Mouse (Mus musculus): Measurements from ENCODE around the gene Eif4g1. TPM values are rescaled to one million over a fixed set of nuclear protein-coding genes. Genes with fewer than 3 reads are reported as not detected.
A peak's percentile ranks its signal among the peaks of the same experiment; 100 is the strongest.

Gene Eif4g1
- polyA plus RNA-seq, 1 experiment = 119 TPM

DNA sequence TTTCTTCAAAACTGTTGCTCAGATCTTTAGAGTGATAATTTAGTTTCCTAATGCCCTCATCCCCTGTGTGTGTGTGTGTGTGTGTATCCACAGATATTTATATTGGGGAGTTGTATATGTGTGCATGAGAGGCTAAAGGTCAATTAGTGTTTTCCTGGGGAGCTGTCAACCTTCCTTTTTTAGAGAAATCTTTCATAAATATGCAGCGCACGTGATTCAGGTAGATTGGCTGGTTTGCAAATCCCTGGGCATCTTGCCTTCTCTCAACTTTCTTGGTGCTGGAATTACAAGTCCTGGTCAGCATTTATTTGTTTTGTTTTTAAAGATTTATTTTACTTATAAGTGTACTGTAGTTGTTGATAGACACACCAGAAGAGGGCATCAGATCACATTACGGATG lies 2.2 kb downstream of the Eif4g1 start:
- Histone ChIP-seq H3K27ac (ENCODE audit: insufficient read depth, low read depth, low read length) (no peak overlapping the region), H3K4me3 (ENCODE audit: insufficient read depth, low read length) (no peak overlapping the region), H3K4me1 (ENCODE audit: control insufficient read depth, insufficient read depth, low read length) (peaks cover 17% of the 10 kb centered on the region)
- TF ChIP-seq POLR2A (IDR thresholded peaks at IDR 0.05; ENCODE audit: borderline replicate concordance, low read depth, low read length) = no peak
- TF ChIP-seq CTCF (IDR thresholded peaks at IDR 0.05; ENCODE audit: low read depth, low read length) = no peak

DNA sequence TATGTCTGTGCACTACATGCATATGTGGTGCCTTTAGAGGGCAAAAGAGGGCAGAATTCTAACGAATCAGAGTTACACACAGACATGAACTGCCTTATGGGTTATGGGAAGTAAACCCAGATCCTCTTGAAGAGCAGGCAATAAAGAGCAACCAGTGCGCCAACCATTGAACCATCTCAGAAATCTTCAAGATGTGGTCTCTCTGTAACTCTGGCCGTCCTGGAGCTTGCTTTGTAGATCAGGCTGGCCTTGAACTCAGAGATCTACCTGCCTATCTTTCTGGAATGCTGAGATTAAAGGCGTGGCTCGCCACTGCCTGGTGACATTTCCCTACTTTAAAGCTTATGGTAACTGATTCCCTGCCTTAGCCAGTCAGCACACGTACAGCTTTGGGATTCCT lies 3.8 kb downstream of the Eif4g1 start:
- Histone ChIP-seq H3K4me3 (ENCODE audit: insufficient read depth, low read length) (peak overlapping the region; percentile 79), H3K4me1 (ENCODE audit: control insufficient read depth, insufficient read depth, low read length) (peaks cover 23% of the 10 kb centered on the region), H3K27ac (ENCODE audit: insufficient read depth, low read depth, low read length) (peak overlapping the region; percentile 50)
- TF ChIP-seq CTCF (IDR thresholded peaks at IDR 0.05; ENCODE audit: low read depth, low read length) = no peak
- no peak for TF ChIP-seq POLR2A (IDR thresholded peaks at IDR 0.05; ENCODE audit: borderline replicate concordance, low read depth, low read length)

DNA sequence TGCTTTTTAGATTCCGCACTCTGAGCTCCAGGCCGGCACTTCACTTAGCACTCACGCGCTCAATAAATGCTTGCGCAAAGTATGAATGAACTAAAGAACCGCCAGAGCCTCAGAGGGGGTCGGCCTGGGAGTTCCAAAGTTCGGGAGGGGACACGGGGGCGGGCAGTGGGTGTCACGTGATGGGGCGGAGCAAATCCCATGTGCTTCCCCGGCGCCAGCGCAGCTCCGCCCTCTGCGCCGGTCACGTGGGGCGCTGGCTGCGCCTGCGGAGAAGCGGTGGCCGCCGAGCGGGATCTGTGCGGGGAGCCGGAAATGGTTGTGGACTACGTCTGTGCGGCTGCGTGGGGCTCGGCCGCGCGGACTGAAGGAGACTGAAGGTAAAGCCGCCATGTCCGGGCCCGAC lies 4.4 kb downstream of the Eif4g1 start:
- no peak for TF ChIP-seq CTCF (IDR thresholded peaks at IDR 0.05; ENCODE audit: low read depth, low read length)
- no peak for TF ChIP-seq POLR2A (IDR thresholded peaks at IDR 0.05; ENCODE audit: borderline replicate concordance, low read depth, low read length)

DNA sequence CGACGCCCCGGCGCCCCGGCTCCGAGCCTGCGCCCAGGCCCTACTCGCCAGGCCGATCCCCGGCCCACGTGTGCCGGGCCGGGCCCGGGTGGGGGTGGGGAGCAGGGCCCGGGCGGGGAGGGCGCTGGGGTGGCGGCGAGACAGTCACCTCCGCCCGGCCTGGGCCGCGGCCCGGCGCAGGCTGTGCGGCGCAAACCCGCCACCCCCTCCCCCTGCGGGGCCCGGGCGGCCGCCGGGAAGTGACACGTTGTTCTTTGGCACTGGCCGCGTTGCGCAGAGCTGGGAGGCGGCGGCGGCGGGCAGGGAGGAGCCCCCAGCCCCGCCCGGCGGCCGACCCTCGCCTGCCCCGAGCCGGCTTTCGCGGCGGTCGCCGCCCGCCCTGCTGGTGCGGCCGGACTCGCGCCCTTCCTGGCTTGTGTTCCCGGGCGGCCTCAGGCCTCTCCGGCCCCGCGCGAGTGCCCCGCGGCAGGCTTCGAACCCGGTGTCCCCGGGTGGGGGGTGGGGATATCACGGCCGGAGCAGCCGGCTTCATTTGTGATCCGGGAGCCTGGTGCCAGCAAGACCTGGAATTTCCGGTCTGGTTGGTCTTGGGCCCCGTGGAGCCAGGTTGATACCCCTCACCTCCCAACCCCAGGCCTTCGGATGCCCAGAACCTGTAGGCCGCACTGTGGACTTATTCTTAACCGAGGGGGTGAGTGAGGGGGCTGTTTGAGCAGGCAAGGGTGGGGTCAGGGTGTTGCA lies 5.0 kb downstream of the Eif4g1 start:
- H3K4me1 ChIP-seq (ENCODE audit: control insufficient read depth, insufficient read depth, low read length) = peaks cover 32% of the 10 kb centered on the region
- H3K27ac ChIP-seq (ENCODE audit: insufficient read depth, low read depth, low read length) = peak overlapping the region; percentile 63
- TF ChIP-seq CTCF (IDR thresholded peaks at IDR 0.05; ENCODE audit: low read depth, low read length) (no peak), POLR2A (IDR thresholded peaks at IDR 0.05; ENCODE audit: borderline replicate concordance, low read depth, low read length) (no peak)
- peak overlapping the region; percentile 79 for H3K4me3 ChIP-seq (ENCODE audit: insufficient read depth, low read length)

More for the DNA sequence above, 4.4 kb downstream of the Eif4g1 start:
- Histone ChIP-seq H3K4me1 (ENCODE audit: control insufficient read depth, insufficient read depth, low read length) (peaks cover 28% of the 10 kb centered on the region), H3K27ac (ENCODE audit: insufficient read depth, low read depth, low read length) (peak overlapping the region; percentile 50), H3K4me3 (ENCODE audit: insufficient read depth, low read length) (peak overlapping the region; percentile 79)

DNA sequence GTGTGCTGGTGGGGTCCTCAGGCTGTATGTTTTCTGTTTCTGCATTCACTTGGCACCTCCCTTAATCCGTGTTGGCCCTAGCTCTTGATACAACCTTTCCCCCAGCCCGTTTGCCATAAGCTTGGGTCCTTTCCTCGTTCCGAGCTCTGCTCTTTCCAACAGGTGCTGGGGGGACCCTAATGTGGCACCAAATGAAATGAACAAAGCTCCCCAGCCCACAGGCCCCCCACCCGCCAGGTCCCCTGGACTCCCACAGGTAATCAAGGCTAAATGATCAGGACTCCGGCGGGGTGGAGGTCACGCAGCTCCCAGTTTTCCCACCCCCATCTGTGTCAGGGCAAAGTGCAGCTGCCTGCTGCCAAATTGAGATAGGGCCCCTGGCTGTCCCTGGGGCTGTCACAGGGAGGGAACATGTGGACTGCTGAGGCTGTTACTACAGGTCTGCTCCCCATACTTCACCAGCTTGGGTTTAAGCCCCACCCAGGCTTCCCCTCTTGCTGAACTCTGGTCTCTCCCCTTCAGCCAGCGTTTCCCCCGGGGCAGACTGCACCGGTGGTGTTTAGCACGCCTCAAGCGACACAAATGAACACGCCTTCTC lies 5.7 kb downstream of the Eif4g1 start:
- H3K4me3 ChIP-seq (ENCODE audit: insufficient read depth, low read length) = peak overlapping the region; percentile 79
- peaks cover 36% of the 10 kb centered on the region for H3K4me1 ChIP-seq (ENCODE audit: control insufficient read depth, insufficient read depth, low read length)
- TF ChIP-seq POLR2A (IDR thresholded peaks at IDR 0.05; ENCODE audit: borderline replicate concordance, low read depth, low read length) = no peak
- TF ChIP-seq CTCF (IDR thresholded peaks at IDR 0.05; ENCODE audit: low read depth, low read length) = no peak
- peak overlapping the region; percentile 63 for H3K27ac ChIP-seq (ENCODE audit: insufficient read depth, low read depth, low read length)

DNA sequence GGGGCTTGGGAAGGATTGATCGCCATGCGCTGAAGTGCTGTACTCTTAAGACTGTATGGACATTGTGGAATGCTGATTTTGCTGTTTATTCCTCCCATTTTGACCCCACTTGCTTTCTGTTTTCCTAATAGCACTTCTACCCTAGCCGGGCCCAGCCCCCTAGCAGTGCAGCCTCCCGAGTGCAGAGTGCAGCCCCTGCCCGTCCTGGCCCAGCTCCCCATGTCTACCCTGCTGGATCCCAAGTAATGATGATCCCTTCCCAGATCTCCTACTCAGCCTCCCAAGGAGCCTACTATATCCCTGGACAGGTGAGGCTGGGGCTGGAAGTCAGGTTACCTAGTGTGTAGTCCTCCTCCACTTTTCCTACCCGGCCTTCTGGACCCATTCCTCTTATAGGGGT lies 7.1 kb downstream of the Eif4g1 start:
- Histone ChIP-seq H3K4me1 (ENCODE audit: control insufficient read depth, insufficient read depth, low read length) (peaks cover 36% of the 10 kb centered on the region), H3K4me3 (ENCODE audit: insufficient read depth, low read length) (0 out of 2 replicates have a peak overlapping the region, but pooled peaks have one; percentile 11), H3K27ac (ENCODE audit: insufficient read depth, low read depth, low read length) (no peak overlapping the region)
- TF ChIP-seq POLR2A (IDR thresholded peaks at IDR 0.05; ENCODE audit: borderline replicate concordance, low read depth, low read length) = no peak

DNA sequence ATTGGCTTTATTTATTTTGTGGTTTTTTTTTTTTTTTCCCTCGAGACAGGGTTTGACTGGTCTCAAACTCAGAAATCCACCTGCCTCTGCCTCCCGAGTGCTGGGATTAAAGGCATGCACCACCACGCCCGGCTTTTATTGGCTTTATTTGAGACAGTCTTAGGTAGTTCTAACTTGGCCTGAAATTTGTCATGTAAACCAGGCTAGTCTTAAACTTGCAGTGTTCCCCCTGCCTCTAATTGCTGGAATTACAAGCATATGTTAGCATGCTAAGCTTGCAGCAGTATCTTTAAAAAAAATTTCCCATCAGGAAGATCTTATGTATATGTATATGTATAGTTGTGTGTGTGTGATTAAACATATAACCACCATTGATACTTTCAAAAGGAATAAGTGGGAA lies 8.6 kb downstream of the Eif4g1 start:
- no peak for TF ChIP-seq POLR2A (IDR thresholded peaks at IDR 0.05; ENCODE audit: borderline replicate concordance, low read depth, low read length)
- TF ChIP-seq CTCF (IDR thresholded peaks at IDR 0.05; ENCODE audit: low read depth, low read length) = no peak
- no peak overlapping the region for H3K27ac ChIP-seq (ENCODE audit: insufficient read depth, low read depth, low read length)
- peaks cover 35% of the 10 kb centered on the region for H3K4me1 ChIP-seq (ENCODE audit: control insufficient read depth, insufficient read depth, low read length)
- no peak overlapping the region for H3K4me3 ChIP-seq (ENCODE audit: insufficient read depth, low read length)

DNA sequence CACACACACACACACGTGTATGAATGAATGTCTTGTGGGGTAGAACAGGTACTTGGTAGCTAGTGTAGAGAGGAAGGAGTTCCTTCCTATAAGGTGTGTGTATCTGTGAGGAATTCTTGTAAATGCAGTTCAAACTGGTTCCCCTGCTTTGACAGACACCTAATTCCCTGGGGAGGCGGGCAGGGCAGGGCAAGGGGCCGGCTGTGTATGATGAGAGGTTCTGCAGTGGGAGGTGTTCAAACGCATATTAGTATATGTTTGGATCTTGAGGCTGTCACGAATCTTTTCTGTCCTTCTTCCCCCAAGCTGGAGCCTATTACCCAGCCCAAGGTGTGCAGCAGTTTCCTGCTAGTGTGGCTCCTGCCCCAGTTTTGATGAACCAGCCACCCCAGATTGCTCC lies 9.3 kb downstream of the Eif4g1 start:
- peak overlapping the region; percentile 41 for H3K27ac ChIP-seq (ENCODE audit: insufficient read depth, low read depth, low read length)
- TF ChIP-seq POLR2A (IDR thresholded peaks at IDR 0.05; ENCODE audit: borderline replicate concordance, low read depth, low read length) (no peak), CTCF (IDR thresholded peaks at IDR 0.05; ENCODE audit: low read depth, low read length) (no peak)
- H3K4me1 ChIP-seq (ENCODE audit: control insufficient read depth, insufficient read depth, low read length) = peaks cover 31% of the 10 kb centered on the region
- no peak overlapping the region for H3K4me3 ChIP-seq (ENCODE audit: insufficient read depth, low read length)

DNA sequence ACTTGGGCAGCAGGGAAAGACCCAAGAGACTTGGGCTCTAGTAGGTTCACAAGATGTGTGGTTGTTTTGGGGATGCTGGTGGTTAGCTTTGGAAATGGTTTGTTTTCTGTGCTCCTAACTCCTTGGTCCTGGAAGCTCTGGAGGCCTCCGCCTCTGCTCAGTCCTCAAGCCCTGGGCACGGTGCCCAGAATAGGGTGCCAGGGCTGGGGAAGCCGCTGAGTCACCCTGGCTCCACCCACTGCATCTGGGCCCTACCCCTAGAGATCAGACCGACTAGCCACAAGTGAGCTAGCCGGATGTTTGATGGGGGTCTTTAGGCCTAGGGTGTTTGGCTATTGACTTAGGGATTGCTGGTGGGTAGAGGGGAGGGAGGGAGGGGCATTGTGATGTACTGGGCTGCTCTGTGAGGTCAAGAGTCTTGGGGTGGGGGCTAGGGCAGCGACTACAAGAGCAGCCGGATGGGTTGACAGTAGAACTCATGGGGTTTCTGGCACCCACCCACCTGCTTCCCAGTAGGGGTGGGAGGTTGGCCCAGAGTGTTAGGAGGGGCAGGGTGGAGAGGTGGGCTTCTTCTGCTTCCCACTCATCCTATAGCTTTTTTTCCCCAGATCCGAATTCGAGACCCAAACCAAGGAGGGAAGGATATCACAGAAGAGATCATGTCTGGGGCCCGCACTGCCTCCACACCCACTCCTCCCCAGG lies 10.0 kb downstream of the Eif4g1 start:
- peaks cover 31% of the 10 kb centered on the region for H3K4me1 ChIP-seq (ENCODE audit: control insufficient read depth, insufficient read depth, low read length)
- no peak overlapping the region for H3K4me3 ChIP-seq (ENCODE audit: insufficient read depth, low read length)
- peak overlapping the region; percentile 41 for H3K27ac ChIP-seq (ENCODE audit: insufficient read depth, low read depth, low read length)
- TF ChIP-seq CTCF (IDR thresholded peaks at IDR 0.05; ENCODE audit: low read depth, low read length) = no peak
- TF ChIP-seq POLR2A (IDR thresholded peaks at IDR 0.05; ENCODE audit: borderline replicate concordance, low read depth, low read length) = no peak

DNA sequence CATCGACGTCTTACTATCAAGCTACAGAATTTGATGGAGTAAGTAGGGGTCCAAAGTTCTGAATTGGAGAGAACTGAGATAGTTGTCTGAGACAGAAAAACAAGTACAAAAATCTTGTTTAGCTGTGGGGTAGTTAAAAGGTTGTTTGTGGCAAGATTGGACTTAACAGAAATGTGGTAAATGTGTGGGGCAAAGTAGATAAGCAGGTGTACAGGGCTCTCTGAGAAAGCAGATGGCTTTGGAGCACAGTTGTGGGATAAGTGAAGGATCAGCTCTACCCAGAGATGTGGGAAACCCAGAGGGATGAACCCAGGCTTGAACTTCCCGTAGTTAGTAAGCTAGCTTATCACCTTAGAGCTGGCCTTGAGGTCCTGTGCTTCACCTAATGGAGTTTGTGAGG lies 22.7 kb downstream of the Eif4g1 start:
- H3K27ac ChIP-seq (ENCODE audit: insufficient read depth, low read depth, low read length) = no peak overlapping the region
- TF ChIP-seq POLR2A (IDR thresholded peaks at IDR 0.05; ENCODE audit: borderline replicate concordance, low read depth, low read length) (no peak), CTCF (IDR thresholded peaks at IDR 0.05; ENCODE audit: low read depth, low read length) (no peak)
- H3K4me3 ChIP-seq (ENCODE audit: insufficient read depth, low read length) = no peak overlapping the region
- H3K4me1 ChIP-seq (ENCODE audit: control insufficient read depth, insufficient read depth, low read length) = peaks cover 20% of the 10 kb centered on the region

Measured in bone marrow macrophage, adult 2 months (primary cell).